12 mouse cellular contexts compared by ENCODE assay signal in the genomic region with DNA sequence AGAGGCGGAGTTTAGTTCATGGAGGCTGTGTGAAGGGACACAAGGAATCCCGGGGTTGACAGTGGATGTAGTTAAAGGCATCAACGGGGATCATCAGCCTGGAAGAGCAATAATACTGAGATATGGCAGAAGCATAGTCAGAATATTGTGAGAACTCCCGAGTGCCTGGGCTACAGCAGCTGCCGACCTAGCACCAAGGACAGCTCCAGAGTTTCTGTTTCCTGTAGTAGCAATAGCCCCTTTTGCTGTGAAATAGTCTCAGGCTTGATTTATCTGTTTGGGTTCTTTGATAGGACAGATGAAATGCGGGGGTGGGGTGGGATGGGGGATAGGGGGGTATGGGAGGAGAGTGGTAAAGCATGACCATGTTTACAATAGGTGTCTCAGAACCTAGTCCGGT.
DNase-seq lines count a peak whose midpoint lies in the region; ATAC-seq and TF ChIP-seq lines count a peak whose summit lies in the region.
"Had no signal": no experiment of that assay in that cellular context is flagged by ENCODE, and none has a peak within 500 bp of the region (broad histone marks: within the 10 kb centered on the region; RNA-seq: fewer than 3 reads in every experiment).

No protein-coding gene starts in this region.

- no peak overlapping the region for H3K4me3 ChIP-seq in lung, embryonic 14.5 days (ENCODE audit: low read depth, low read length)
- H3K4me3 ChIP-seq in limb, embryonic 10.5 days: no peak overlapping the region
- H3K4me3 ChIP-seq: heart, embryonic 10.5 days; layer of hippocampus, adult 2 months; lung, embryonic 15.5 days had no signal

- no peak for TF ChIP-seq CTCF in lung, embryonic 14.5 days (IDR thresholded peaks at IDR 0.05; ENCODE audit: low read depth)

- no peaks in the 10 kb centered on the region for H3K9me3 ChIP-seq in lung, embryonic 14.5 days (ENCODE audit: low read depth, low read length)
- H3K9me3 ChIP-seq in limb, embryonic 10.5 days (replicated peaks): no peaks in the 10 kb centered on the region
- H3K9me3 ChIP-seq: heart, embryonic 10.5 days; lung, embryonic 15.5 days had no signal

- no peak overlapping the region for H3K4me2 ChIP-seq in lung, embryonic 14.5 days
- H3K4me2 ChIP-seq: lung, embryonic 15.5 days had no signal

- H3K27me3 ChIP-seq in lung, embryonic 14.5 days (ENCODE audit: insufficient read depth, low read length): no peaks in the 10 kb centered on the region
- no peaks in the 10 kb centered on the region for H3K27me3 ChIP-seq in limb, embryonic 10.5 days (ENCODE audit: low read depth, poor library complexity, severe bottlenecking)
- H3K27me3 ChIP-seq: lung, embryonic 15.5 days had no signal

- H3K9ac ChIP-seq in lung, embryonic 14.5 days: no peak overlapping the region
- H3K9ac ChIP-seq: lung, embryonic 15.5 days had no signal

- no peak overlapping the region for H3K27ac ChIP-seq in lung, embryonic 14.5 days (ENCODE audit: low read depth)
- no peak overlapping the region for H3K27ac ChIP-seq in limb, embryonic 10.5 days
- H3K27ac ChIP-seq: heart, embryonic 10.5 days; layer of hippocampus, adult 2 months; lung, embryonic 15.5 days had no signal

- WGBS in lung, embryonic 14.5 days: 38% methylated on average over 7 of the region's 7 CpGs
- 44% methylated on average over 7 of the region's 7 CpGs for WGBS in limb, embryonic 10.5 days

- H3K4me1 ChIP-seq in lung, embryonic 14.5 days (ENCODE audit: insufficient read depth): no peaks in the 10 kb centered on the region
- H3K4me1 ChIP-seq in limb, embryonic 10.5 days: no peaks in the 10 kb centered on the region
- H3K4me1 ChIP-seq: lung, embryonic 15.5 days had no signal

- no peak for ATAC-seq in lung, embryonic 14.5 days (ENCODE audit: insufficient read depth)

- DNase-seq in adrenal gland, adult 2 months: peak; percentile 17
- no peak for DNase-seq in adrenal gland, postnatal 4 days (ENCODE audit: low spot score in 2 of 2)
- DNase-seq in lung, embryonic 14.5 days: peak; percentile 89
- no peak for DNase-seq in lung, postnatal 36 days
- peak; percentile 79 for DNase-seq in NIH3T3 (ENCODE audit: low read depth)
- peak; percentile 64 for DNase-seq in limb, embryonic 10.5 days (ENCODE audit: low spot score)
- DNase-seq in gastrocnemius, postnatal 25 days: no peak
- no peak for DNase-seq in cerebellum, adult 18-20 months
- DNase-seq: thymus, adult 2 months had no signal

- no peaks in the 10 kb centered on the region for H3K36me3 ChIP-seq in lung, embryonic 14.5 days (ENCODE audit: insufficient read depth)
- H3K36me3 ChIP-seq in limb, embryonic 10.5 days: no peaks in the 10 kb centered on the region
- H3K36me3 ChIP-seq: heart, embryonic 10.5 days; lung, embryonic 15.5 days had no signal

Comparison
In these comparisons a context has a peak if more than half of its experiments do, and no peak if none do; other contexts are left out.
1. DNase-seq: peak in adrenal gland, adult 2 months (single experiment), lung, embryonic 14.5 days (single experiment), NIH3T3 (single experiment) and limb, embryonic 10.5 days (single experiment); none in adrenal gland, postnatal 4 days (0 of 2), lung, postnatal 36 days (single experiment), gastrocnemius, postnatal 25 days (single experiment) and cerebellum, adult 18-20 months (0 of 2).